Mouse (Mus musculus) cerebellum, adult 2 months (tissue): Measurements from ENCODE around the gene Olfr392.

Source experiments
- CTCF ChIP-seq: fragments of 200-500 bp; IDR thresholded peaks from 2 replicates; pipeline ENCODE4 v1.5.1; 2011; ENCODE audit warnings: low read depth, mild to moderate bottlenecking, control low read depth, low read length, moderate library complexity, borderline replicate concordance; ENCODE audit not compliant: insufficient read depth
- POLR2A ChIP-seq: fragments of 200-500 bp; IDR thresholded peaks from 2 replicates; pipeline ENCODE4 v1.6.1; 2011; ENCODE audit warnings: low read length, control low read depth, borderline replicate concordance; ENCODE audit not compliant: insufficient read depth

DNA sequence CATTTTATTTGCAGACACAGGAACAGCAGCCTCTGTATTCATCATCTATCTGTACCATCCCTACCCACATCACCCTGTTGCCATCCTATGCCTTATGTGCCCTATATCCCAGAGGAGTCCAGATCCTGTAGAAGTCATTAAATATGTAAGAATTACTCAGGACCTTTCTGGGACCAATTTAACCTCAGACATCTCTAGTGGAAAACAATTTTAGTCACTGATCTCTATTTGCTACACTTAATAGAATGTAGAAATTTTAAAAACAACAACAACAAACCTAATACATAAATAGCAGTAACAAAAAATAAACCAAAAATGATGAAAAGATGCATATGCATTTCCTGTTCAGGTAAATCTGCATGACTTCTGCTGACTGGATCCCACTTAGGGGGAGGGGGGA is 34.5 kb upstream of the Olfr392 start, which contains the start of gene Olfr393:
- no peak for TF ChIP-seq CTCF
- no peak for TF ChIP-seq POLR2A
